Mouse (Mus musculus): ENCODE data around the gene Galnt3. TPM values are rescaled to one million over a fixed set of nuclear protein-coding genes. Genes with fewer than 3 reads are reported as not detected.

The Galnt3 gene
- polyA plus RNA-seq, 1 experiment: 0.09 TPM

- TF ChIP-seq MYOD1 (IDR thresholded peaks at IDR 0.05; ENCODE audit: control insufficient read depth, insufficient read length, low read depth) (no peak), MYOG (IDR thresholded peaks at IDR 0.05; ENCODE audit: control insufficient read depth, extremely low read depth, insufficient read length) (no peak), CEBPB (IDR thresholded peaks at IDR 0.05; ENCODE audit: low read depth) (no peak), CTCF (IDR thresholded peaks at IDR 0.05; ENCODE audit: control insufficient read depth, insufficient read depth, insufficient read length) (no peak), MAX (IDR thresholded peaks at IDR 0.05) (no peak), FOSL1 (IDR thresholded peaks at IDR 0.05; ENCODE audit: insufficient read depth, low read length, poor library complexity, severe bottlenecking) (no peak), USF1 (IDR thresholded peaks at IDR 0.05; ENCODE audit: low read depth) (no peak)
- Histone ChIP-seq H3K4me3 (ENCODE audit: insufficient read depth, poor library complexity, severe bottlenecking) (no peak overlapping the region), H3K27me3 (ENCODE audit: control insufficient read depth, insufficient read depth, insufficient read length) (no peaks in the 10 kb centered on the region), H3K79me2 (ENCODE audit: control insufficient read depth, insufficient read depth) (no peaks in the 10 kb centered on the region), H3K36me3 (ENCODE audit: control insufficient read depth, insufficient read depth) (no peaks in the 10 kb centered on the region), H3ac (ENCODE audit: control insufficient read depth, insufficient read length, low read depth) (no peak overlapping the region), H3K79me3 (ENCODE audit: low read depth) (no peaks in the 10 kb centered on the region)
Observed at GRCm38 (mm10) chr2:66063291-66063690, 61.5 kb downstream of the Galnt3 start.

- no peaks in the 10 kb centered on the region for H3K79me3 ChIP-seq (ENCODE audit: low read depth)
- TF ChIP-seq MAX (IDR thresholded peaks at IDR 0.05) (no peak), FOSL1 (IDR thresholded peaks at IDR 0.05; ENCODE audit: insufficient read depth, low read length, poor library complexity, severe bottlenecking) (no peak), USF1 (IDR thresholded peaks at IDR 0.05; ENCODE audit: low read depth) (no peak), MYOD1 (IDR thresholded peaks at IDR 0.05; ENCODE audit: control insufficient read depth, insufficient read length, low read depth) (no peak), CEBPB (IDR thresholded peaks at IDR 0.05; ENCODE audit: low read depth) (no peak), CTCF (IDR thresholded peaks at IDR 0.05; ENCODE audit: control insufficient read depth, insufficient read depth, insufficient read length) (no peak), MYOG (IDR thresholded peaks at IDR 0.05; ENCODE audit: control insufficient read depth, extremely low read depth, insufficient read length) (no peak)
Observed at GRCm38 (mm10) chr2:66044405-66045089, 80.2 kb downstream of the Galnt3 start.

GRCm38 (mm10) chr2:66043441-66044404 is 81.1 kb downstream of the Galnt3 start:
- Histone ChIP-seq H3K4me3 (ENCODE audit: insufficient read depth, poor library complexity, severe bottlenecking) (no peak overlapping the region), H3K79me3 (ENCODE audit: low read depth) (no peaks in the 10 kb centered on the region), H3ac (ENCODE audit: control insufficient read depth, insufficient read length, low read depth) (no peak overlapping the region), H3K79me2 (ENCODE audit: control insufficient read depth, insufficient read depth) (no peaks in the 10 kb centered on the region), H3K27me3 (ENCODE audit: control insufficient read depth, insufficient read depth, insufficient read length) (no peaks in the 10 kb centered on the region), H3K36me3 (ENCODE audit: control insufficient read depth, insufficient read depth) (no peaks in the 10 kb centered on the region)
- TF ChIP-seq FOSL1 (IDR thresholded peaks at IDR 0.05; ENCODE audit: insufficient read depth, low read length, poor library complexity, severe bottlenecking): no peak
- no peak for TF ChIP-seq MYOG (IDR thresholded peaks at IDR 0.05; ENCODE audit: control insufficient read depth, extremely low read depth, insufficient read length)
- TF ChIP-seq USF1 (IDR thresholded peaks at IDR 0.05; ENCODE audit: low read depth): no peak
- TF ChIP-seq CTCF (IDR thresholded peaks at IDR 0.05; ENCODE audit: control insufficient read depth, insufficient read depth, insufficient read length): no peak
- TF ChIP-seq MYOD1 (IDR thresholded peaks at IDR 0.05; ENCODE audit: control insufficient read depth, insufficient read length, low read depth): no peak
- no peak for TF ChIP-seq MAX (IDR thresholded peaks at IDR 0.05)
- TF ChIP-seq CEBPB (IDR thresholded peaks at IDR 0.05; ENCODE audit: low read depth): no peak

More at GRCm38 (mm10) chr2:66044405-66045089, 80.2 kb downstream of the Galnt3 start:
- Histone ChIP-seq H3K79me2 (ENCODE audit: control insufficient read depth, insufficient read depth) (no peaks in the 10 kb centered on the region), H3K36me3 (ENCODE audit: control insufficient read depth, insufficient read depth) (no peaks in the 10 kb centered on the region), H3ac (ENCODE audit: control insufficient read depth, insufficient read length, low read depth) (no peak overlapping the region), H3K4me3 (ENCODE audit: insufficient read depth, poor library complexity, severe bottlenecking) (no peak overlapping the region), H3K27me3 (ENCODE audit: control insufficient read depth, insufficient read depth, insufficient read length) (no peaks in the 10 kb centered on the region)

- H3K36me3 ChIP-seq (ENCODE audit: control insufficient read depth, insufficient read depth): no peaks in the 10 kb centered on the region
- no peaks in the 10 kb centered on the region for H3K79me2 ChIP-seq (ENCODE audit: control insufficient read depth, insufficient read depth)
- TF ChIP-seq FOSL1 (IDR thresholded peaks at IDR 0.05; ENCODE audit: insufficient read depth, low read length, poor library complexity, severe bottlenecking) (no peak), CTCF (IDR thresholded peaks at IDR 0.05; ENCODE audit: control insufficient read depth, insufficient read depth, insufficient read length) (no peak), MYOG (IDR thresholded peaks at IDR 0.05; ENCODE audit: control insufficient read depth, extremely low read depth, insufficient read length) (no peak), CEBPB (IDR thresholded peaks at IDR 0.05; ENCODE audit: low read depth) (no peak), MYOD1 (IDR thresholded peaks at IDR 0.05; ENCODE audit: control insufficient read depth, insufficient read length, low read depth) (no peak), MAX (IDR thresholded peaks at IDR 0.05) (no peak), USF1 (IDR thresholded peaks at IDR 0.05; ENCODE audit: low read depth) (no peak)
- H3K4me3 ChIP-seq (ENCODE audit: insufficient read depth, poor library complexity, severe bottlenecking): no peak overlapping the region
- no peaks in the 10 kb centered on the region for H3K79me3 ChIP-seq (ENCODE audit: low read depth)
- no peak overlapping the region for H3ac ChIP-seq (ENCODE audit: control insufficient read depth, insufficient read length, low read depth)
- H3K27me3 ChIP-seq (ENCODE audit: control insufficient read depth, insufficient read depth, insufficient read length): no peaks in the 10 kb centered on the region
Observed at GRCm38 (mm10) chr2:66041917-66042419, 82.8 kb downstream of the Galnt3 start.

GRCm38 (mm10) chr2:66041203-66041916 is 83.4 kb downstream of the Galnt3 start:
- TF ChIP-seq FOSL1 (IDR thresholded peaks at IDR 0.05; ENCODE audit: insufficient read depth, low read length, poor library complexity, severe bottlenecking) (no peak), USF1 (IDR thresholded peaks at IDR 0.05; ENCODE audit: low read depth) (no peak), CTCF (IDR thresholded peaks at IDR 0.05; ENCODE audit: control insufficient read depth, insufficient read depth, insufficient read length) (no peak), CEBPB (IDR thresholded peaks at IDR 0.05; ENCODE audit: low read depth) (no peak), MYOD1 (IDR thresholded peaks at IDR 0.05; ENCODE audit: control insufficient read depth, insufficient read length, low read depth) (no peak), MYOG (IDR thresholded peaks at IDR 0.05; ENCODE audit: control insufficient read depth, extremely low read depth, insufficient read length) (no peak), MAX (IDR thresholded peaks at IDR 0.05) (no peak)
- Histone ChIP-seq H3K36me3 (ENCODE audit: control insufficient read depth, insufficient read depth) (no peaks in the 10 kb centered on the region), H3K79me2 (ENCODE audit: control insufficient read depth, insufficient read depth) (no peaks in the 10 kb centered on the region), H3ac (ENCODE audit: control insufficient read depth, insufficient read length, low read depth) (no peak overlapping the region), H3K79me3 (ENCODE audit: low read depth) (no peaks in the 10 kb centered on the region), H3K27me3 (ENCODE audit: control insufficient read depth, insufficient read depth, insufficient read length) (no peaks in the 10 kb centered on the region), H3K4me3 (ENCODE audit: insufficient read depth, poor library complexity, severe bottlenecking) (no peak overlapping the region)

All from C2C12 (cell line).